Mouse (Mus musculus): Measurements from ENCODE around the gene Olfr922.

DNA sequence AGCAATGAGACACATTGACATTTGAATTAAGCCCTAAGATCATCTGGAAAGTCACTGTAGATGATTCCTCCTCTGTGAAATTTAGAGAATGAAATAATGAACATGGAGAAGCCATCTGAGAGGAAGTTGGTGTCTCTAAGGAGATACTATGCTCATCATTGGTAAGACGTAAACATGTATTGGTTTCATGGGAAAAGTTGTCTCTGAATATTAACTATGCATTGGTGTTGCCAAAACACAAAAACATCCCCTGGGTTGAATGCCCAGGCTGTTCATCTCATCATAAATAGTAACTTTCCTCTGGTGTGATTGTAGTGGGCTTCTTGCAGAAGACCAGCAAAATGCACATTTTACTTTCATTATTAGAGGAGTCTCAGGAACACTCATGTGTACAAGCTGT lies 11.8 kb downstream of the Olfr922 start, which contains the start of gene Olfr923:
- no peak for TF ChIP-seq CTCF (IDR thresholded peaks at IDR 0.05; ENCODE audit: control insufficient read depth, insufficient read depth, insufficient read length)
- TF ChIP-seq MAX (IDR thresholded peaks at IDR 0.05) = no peak
- TF ChIP-seq CEBPB (IDR thresholded peaks at IDR 0.05; ENCODE audit: low read depth) = no peak
- TF ChIP-seq MYOG (IDR thresholded peaks at IDR 0.05; ENCODE audit: control insufficient read depth, extremely low read depth, insufficient read length) = no peak
- no peak for TF ChIP-seq FOSL1 (IDR thresholded peaks at IDR 0.05; ENCODE audit: insufficient read depth, low read length, poor library complexity, severe bottlenecking)
- TF ChIP-seq USF1 (IDR thresholded peaks at IDR 0.05; ENCODE audit: low read depth) = no peak
